Mouse (Mus musculus) MEL (cell line): ENCODE measurements around the gene Hs1bp3. TPM values are rescaled to one million over a fixed set of nuclear protein-coding genes. Genes with fewer than 3 reads are reported as not detected.

Experiments used
- DNase-seq: peaks from one replicate; pipeline ENCODE4 v3.0.0; 2011; ENCODE audit warnings: low read depth, low spot score
- H3K27ac ChIP-seq: 2 replicates; pipeline ENCODE4 v1.5.1; 2012; ENCODE audit warnings: low read depth, mild to moderate bottlenecking, control low read depth, low read length, moderate library complexity; ENCODE audit not compliant: control insufficient read depth
- H3K27me3 ChIP-seq, 2 experiments: fragments of 150-350 bp in 1 of 2; sonication (generic) in 1 of 2; 2 replicates each; pipeline ENCODE4 v1.6.1; 2012; ENCODE audit warnings: low read length in 2 of 2, mild to moderate bottlenecking in 2 of 2, improper control_type of control experiment in 1 of 2, moderate library complexity in 1 of 2; ENCODE audit not compliant: insufficient read depth in 2 of 2, control insufficient read depth in 1 of 2
- H3K36me3 ChIP-seq, 2 experiments: 2 replicates each; pipeline ENCODE4 v1.6.1; 2012 to 2014; ENCODE audit warnings: low read length in 2 of 2, improper control_type of control experiment in 1 of 2, inconsistent platforms in 1 of 2, mild to moderate bottlenecking in 1 of 2; ENCODE audit not compliant: insufficient read depth in 2 of 2, control insufficient read depth in 1 of 2
- H3K4me1 ChIP-seq, 2 experiments: fragments of 150-350 bp in 1 of 2; sonication (generic) in 1 of 2; 2 replicates each; pipeline ENCODE4 v1.6.1; 2012; ENCODE audit warnings: low read length in 2 of 2, improper control_type of control experiment in 1 of 2, mild to moderate bottlenecking in 1 of 2; ENCODE audit not compliant: insufficient read depth in 2 of 2, control insufficient read depth in 1 of 2
- H3K4me3 ChIP-seq, 2 experiments: fragments of 150-350 bp in 1 of 2; sonication (generic) in 1 of 2; 2 replicates each; pipeline ENCODE4 v1.5.1; 2012; ENCODE audit warnings: low read depth in 2 of 2, low read length in 2 of 2, mild to moderate bottlenecking in 2 of 2, moderate library complexity in 2 of 2, control low read depth in 1 of 2, improper control_type of control experiment in 1 of 2; ENCODE audit not compliant: control insufficient read depth in 1 of 2, insufficient read depth in 1 of 2
- H3K79me2 ChIP-seq: 2 replicates; pipeline ENCODE4 v1.6.1; 2012; ENCODE audit warnings: mild to moderate bottlenecking, low read length, moderate library complexity; ENCODE audit not compliant: control insufficient read depth, poor library complexity, insufficient read depth
- H3K9ac ChIP-seq: 2 replicates; pipeline ENCODE4 v1.6.1; 2012; ENCODE audit warnings: low read depth, mild to moderate bottlenecking, control low read depth, low read length, moderate library complexity; ENCODE audit not compliant: control insufficient read depth, poor library complexity, severe bottlenecking
- H3K9me3 ChIP-seq: fragments of 150-350 bp; sonication (generic); replicated peaks from 2 replicates; pipeline ENCODE4 v1.6.1; 2012; ENCODE audit warnings: mild to moderate bottlenecking, low read length, improper control_type of control experiment, moderate library complexity; ENCODE audit not compliant: insufficient read depth
- CHD2 ChIP-seq: IDR thresholded peaks from 2 replicates; pipeline ENCODE4 v1.6.1; 2011; ENCODE audit warnings: low read length, improper control_type of control experiment
- E2F4 ChIP-seq: IDR thresholded peaks from 2 replicates; pipeline ENCODE4 v1.6.1; 2011; ENCODE audit warnings: low read depth, low read length, improper control_type of control experiment, borderline replicate concordance
- EP300 ChIP-seq, 2 experiments: IDR thresholded peaks; 2 replicates each; pipeline ENCODE4 v1.6.1; 2011; ENCODE audit warnings: improper control_type of control experiment in 2 of 2, low read length in 2 of 2, low read depth in 1 of 2, mild to moderate bottlenecking in 1 of 2
- GATA1 ChIP-seq: IDR thresholded peaks from 2 replicates; pipeline ENCODE4 v1.6.1; 2011; ENCODE audit warnings: low read depth, low read length, improper control_type of control experiment
- HCFC1 ChIP-seq: IDR thresholded peaks from 2 replicates; pipeline ENCODE4 v1.6.1; 2012; ENCODE audit warnings: low read depth, mild to moderate bottlenecking, inconsistent platforms, low read length, improper control_type of control experiment, moderate library complexity
- JUND ChIP-seq: IDR thresholded peaks from 2 replicates; pipeline ENCODE4 v1.6.1; 2011; ENCODE audit warnings: low read depth, mild to moderate bottlenecking, improper control_type of control experiment, low read length
- MAX ChIP-seq: IDR thresholded peaks from 2 replicates; pipeline ENCODE4 v1.6.1; 2011; ENCODE audit warnings: low read length, improper control_type of control experiment
- MAZ ChIP-seq: IDR thresholded peaks from 2 replicates; pipeline ENCODE4 v1.6.1; 2012; ENCODE audit warnings: low read depth, mild to moderate bottlenecking, inconsistent platforms, low read length, improper control_type of control experiment
- MYB ChIP-seq: IDR thresholded peaks from 2 replicates; pipeline ENCODE4 v1.6.1; 2011; ENCODE audit warnings: mild to moderate bottlenecking, low read depth, low read length, improper control_type of control experiment
- NELFE ChIP-seq: IDR thresholded peaks from 2 replicates; pipeline ENCODE4 v1.6.1; 2011; ENCODE audit warnings: low read depth, low read length, improper control_type of control experiment
- POLR2A ChIP-seq, 2 experiments: IDR thresholded peaks; 2 replicates each; pipeline ENCODE4 v1.6.1; 2011 to 2012; ENCODE audit warnings: low read length in 2 of 2, mild to moderate bottlenecking in 2 of 2, control low read depth in 1 of 2, improper control_type of control experiment in 1 of 2, low read depth in 1 of 2, moderate library complexity in 1 of 2; ENCODE audit not compliant: control insufficient read depth in 1 of 2, insufficient read depth in 1 of 2, poor library complexity in 1 of 2
- POLR2AphosphoS2 ChIP-seq: IDR thresholded peaks from 2 replicates; pipeline ENCODE4 v1.6.1; 2011; ENCODE audit warnings: low read length, improper control_type of control experiment
- POLR2AphosphoS5 ChIP-seq: IDR thresholded peaks from 2 replicates; pipeline ENCODE4 v1.6.1; 2012; ENCODE audit warnings: low read depth, borderline replicate concordance, mild to moderate bottlenecking, inconsistent platforms, low read length, moderate library complexity, mixed read lengths
- RAD21 ChIP-seq: IDR thresholded peaks from 2 replicates; pipeline ENCODE4 v1.6.1; 2011; ENCODE audit warnings: mild to moderate bottlenecking, low read depth, low read length, improper control_type of control experiment
- TAL1 ChIP-seq: IDR thresholded peaks from 2 replicates; pipeline ENCODE4 v1.6.1; 2012; ENCODE audit warnings: mild to moderate bottlenecking, inconsistent platforms, low read length, moderate library complexity, mixed read lengths
- USF1 ChIP-seq: IDR thresholded peaks from 2 replicates; pipeline ENCODE4 v1.6.1; 2014; ENCODE audit warnings: low read depth, mild to moderate bottlenecking, inconsistent platforms, low read length, improper control_type of control experiment, moderate library complexity
- ZKSCAN1 ChIP-seq: IDR thresholded peaks from 2 replicates; pipeline ENCODE4 v1.6.1; 2012; ENCODE audit warnings: low read depth, mild to moderate bottlenecking, inconsistent platforms, low read length, improper control_type of control experiment, moderate library complexity
- polyA plus RNA-seq, 2 experiments: library from polyadenylated mRNA; stranded (reverse) in 1 of 2; unstranded in 1 of 2; fragments of >175 nt in 1 of 2; fragments of >200 nt in 1 of 2; gene quantifications; 2 replicates each; pipeline versions ENCODE4 v1.2.1 to v1.2.4; 2012; ENCODE audit warnings: low replicate concordance in 2 of 2, low read depth in 1 of 2; ENCODE audit not compliant: insufficient read length in 2 of 2, insufficient read depth in 1 of 2, missing spikeins in 1 of 2
- total RNA-seq: library from RNA; depleted of rRNA; stranded (reverse); fragments of 300-350 nt; gene quantifications from 2 replicates; pipeline ENCODE4 v1.2.3, GENCODE M21; 2012

Hs1bp3 gene
- total and polyA plus RNA-seq, 3 experiments, result 4.7 to 17.4 TPM; not detected in 1

DNA sequence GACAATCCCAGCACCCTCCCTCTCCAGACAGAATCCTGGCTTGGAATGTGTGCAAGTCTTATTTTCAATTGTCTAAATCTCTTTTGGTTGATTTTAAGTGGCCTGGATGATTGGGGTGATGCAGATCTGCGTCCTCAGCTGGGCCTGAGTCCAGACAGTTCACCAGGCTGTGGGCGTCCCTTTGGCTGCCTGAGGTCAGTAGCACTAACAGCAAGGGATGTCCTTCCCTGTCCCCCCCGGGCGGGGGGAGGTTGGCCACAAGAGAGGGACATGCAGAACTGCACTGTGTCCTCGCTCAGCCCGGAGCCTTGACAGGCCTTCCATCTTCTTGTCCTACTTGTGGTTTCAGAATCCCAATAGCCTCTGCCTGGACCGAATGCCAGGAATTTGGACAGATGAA, 52.1 kb downstream of the Hs1bp3 start:
- DNase-seq, result no peak
- Histone ChIP-seq H3K9ac (no peak overlapping the region), H3K9me3 (no peaks in the 10 kb centered on the region), H3K79me2 (no peaks in the 10 kb centered on the region), H3K4me3 (no peak overlapping the region), H3K36me3 (no peaks in the 10 kb centered on the region), H3K4me1 (no peaks in the 10 kb centered on the region), H3K27ac (no peak overlapping the region), H3K27me3 (no peaks in the 10 kb centered on the region; a peak in 1 of 4 replicates)
- TF ChIP-seq MAX (no peak), ZKSCAN1 (no peak), HCFC1 (no peak), USF1 (no peak), JUND (no peak), GATA1 (no peak), NELFE (no peak), MYB (no peak)

DNA sequence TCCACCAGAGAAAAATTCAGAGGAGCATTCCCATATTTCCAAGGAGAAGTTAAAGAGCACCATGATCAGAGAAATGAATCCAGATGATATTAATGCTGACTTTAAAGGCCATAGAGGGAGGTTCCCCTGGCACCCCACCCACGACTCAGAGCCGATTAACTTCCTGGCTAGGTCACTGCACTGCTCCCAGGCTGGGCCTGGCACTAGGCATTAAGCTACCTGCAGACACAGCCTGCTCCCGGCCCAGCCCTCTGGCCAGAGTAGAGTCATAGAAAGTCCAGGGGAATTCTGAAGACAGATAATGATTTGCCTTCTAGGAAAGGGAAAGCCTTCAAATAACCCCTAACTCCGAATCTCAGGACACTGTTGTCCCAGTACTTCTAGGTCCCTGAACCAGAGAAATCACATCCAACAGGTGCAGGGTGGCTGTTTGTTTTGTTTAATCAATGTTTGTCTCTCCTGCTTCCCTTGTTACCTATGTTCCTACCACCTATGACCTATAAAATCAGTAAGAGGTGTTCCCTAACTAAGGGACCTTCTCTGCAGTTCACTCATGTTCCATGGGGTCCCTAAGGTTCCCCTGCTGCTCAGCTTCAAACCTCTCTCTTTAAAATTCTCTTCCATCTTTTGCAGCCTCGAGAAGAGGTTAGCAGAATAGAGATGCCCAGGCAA, 52.8 kb downstream of the Hs1bp3 start:
- no peak for DNase-seq
- no peaks in the 10 kb centered on the region for H3K36me3 ChIP-seq
- H3K27ac ChIP-seq, result no peak overlapping the region
- H3K79me2 ChIP-seq, result no peaks in the 10 kb centered on the region
- no peaks in the 10 kb centered on the region for H3K9me3 ChIP-seq
- H3K9ac ChIP-seq, result no peak overlapping the region
- TF ChIP-seq CHD2 (no peak), POLR2A (IDR thresholded peaks at IDR 0.05; ENCODE audit: control insufficient read depth in 1 of 2, insufficient read depth in 1 of 2, low read depth in 1 of 2, low read length in 2 of 2, poor library complexity in 1 of 2) (no peak), POLR2AphosphoS2 (no peak), RAD21 (no peak), JUND (no peak), HCFC1 (no peak), USF1 (no peak), EP300 (IDR thresholded peaks at IDR 0.05; ENCODE audit: low read depth in 1 of 2, low read length in 2 of 2) (no peak), E2F4 (no peak), TAL1 (no peak), MAZ (no peak), POLR2AphosphoS5 (no peak)
- no peaks in the 10 kb centered on the region; a peak in 1 of 4 replicates for H3K27me3 ChIP-seq
- H3K4me1 ChIP-seq, result no peaks in the 10 kb centered on the region
- no peak overlapping the region for H3K4me3 ChIP-seq
